Mouse (Mus musculus) adrenal gland, postnatal 0 days (tissue): ENCODE measurements around the gene Slc1a3. TPM values are rescaled to one million over a fixed set of nuclear protein-coding genes. Genes with fewer than 3 reads are reported as not detected.

Source experiments
- polyA plus RNA-seq: library from polyadenylated mRNA; unstranded; fragments of >200 nt; fragmentation: Nextera tagmentation; extraction: Ambion mirVana; gene quantifications from 2 replicates; pipeline ENCODE4 v1.2.1, GENCODE M21; 2015

Gene Slc1a3
- 2.6 and 4.8 TPM in 2 replicates for polyA plus RNA-seq

GRCm38 (mm10) chr15:8710146-8711006 is at the start of gene Slc1a3:
Gene Slc1a3 (minus strand): TSS chr15:8710764.

Other genes starting within 250 kb of the Slc1a3 start
- gene Gm2310, start 190.8 kb downstream of the Slc1a3 start, polyA plus RNA-seq, result not detected in 2 replicates